Mouse (Mus musculus): Measurements from ENCODE around the gene Bcl3.
"Not testable (repeated sequence)": the region's sequence is repeated elsewhere in the genome, so short reads cannot be mapped to it uniquely, and the experiment has no call there.

Gene Bcl3

GRCm38 (mm10) chr7:19806356-19806969 lies 16.1 kb downstream of the Bcl3 start:
- DNase-seq (ENCODE audit: inconsistent ontology term), result no peak

- peak; percentile 45 for DNase-seq (ENCODE audit: inconsistent ontology term)
Observed at GRCm38 (mm10) chr7:19802995-19803394, 19.6 kb downstream of the Bcl3 start.

GRCm38 (mm10) chr7:19800764-19801163 lies 21.8 kb downstream of the Bcl3 start:
- peak; percentile 38 for DNase-seq (ENCODE audit: inconsistent ontology term)

- peak; percentile 73 for DNase-seq (ENCODE audit: inconsistent ontology term)
Observed at GRCm38 (mm10) chr7:19796697-19797588, 25.6 kb downstream of the Bcl3 start, which contains the start of gene Cblc. Gene Cblc (minus strand): TSS chr7:19796809.

GRCm38 (mm10) chr7:19796254-19796653 lies 26.3 kb downstream of the Bcl3 start:
- no peak for DNase-seq (ENCODE audit: inconsistent ontology term)

GRCm38 (mm10) chr7:19795236-19795635 lies 27.3 kb downstream of the Bcl3 start:
- DNase-seq (ENCODE audit: inconsistent ontology term), result no peak

GRCm38 (mm10) chr7:19792701-19793630 lies 29.6 kb downstream of the Bcl3 start:
- no peak for DNase-seq (ENCODE audit: inconsistent ontology term)

GRCm38 (mm10) chr7:19791504-19791903 lies 31.1 kb downstream of the Bcl3 start:
- not testable (repeated sequence) for DNase-seq (ENCODE audit: inconsistent ontology term)

GRCm38 (mm10) chr7:19789904-19790347 lies 32.6 kb downstream of the Bcl3 start:
- peak; percentile 88 for DNase-seq (ENCODE audit: inconsistent ontology term)

GRCm38 (mm10) chr7:19785874-19786458 lies 36.6 kb downstream of the Bcl3 start:
- DNase-seq (ENCODE audit: inconsistent ontology term), result no peak

- no peak for DNase-seq (ENCODE audit: inconsistent ontology term)
Observed at GRCm38 (mm10) chr7:19784764-19785535, 37.6 kb downstream of the Bcl3 start.

GRCm38 (mm10) chr7:19783630-19784029 lies 38.9 kb downstream of the Bcl3 start:
- DNase-seq (ENCODE audit: inconsistent ontology term), result no peak

GRCm38 (mm10) chr7:19782645-19783044 lies 39.9 kb downstream of the Bcl3 start:
- no peak for DNase-seq (ENCODE audit: inconsistent ontology term)

GRCm38 (mm10) chr7:19781741-19782140 lies 40.8 kb downstream of the Bcl3 start:
- no peak for DNase-seq (ENCODE audit: inconsistent ontology term)

GRCm38 (mm10) chr7:19779903-19780302 lies 42.7 kb downstream of the Bcl3 start:
- DNase-seq (ENCODE audit: inconsistent ontology term), result no peak

GRCm38 (mm10) chr7:19778645-19779044 lies 43.9 kb downstream of the Bcl3 start:
- no peak for DNase-seq (ENCODE audit: inconsistent ontology term)

- no peak for DNase-seq (ENCODE audit: inconsistent ontology term)
Observed at GRCm38 (mm10) chr7:19777049-19777723, 45.4 kb downstream of the Bcl3 start.

- no peak for DNase-seq (ENCODE audit: inconsistent ontology term)
Observed at GRCm38 (mm10) chr7:19771682-19772081, 50.9 kb downstream of the Bcl3 start.

- peak; percentile 56 for DNase-seq (ENCODE audit: inconsistent ontology term)
Observed at GRCm38 (mm10) chr7:19770984-19771391, 51.6 kb downstream of the Bcl3 start, which contains the start of gene Bcam. Gene Bcam (minus strand): TSS chr7:19771016.

GRCm38 (mm10) chr7:19770375-19770754 lies 52.2 kb downstream of the Bcl3 start:
- peak; percentile 87 for DNase-seq (ENCODE audit: inconsistent ontology term)

All from Muller cell, postnatal 12 days (primary cell).